Mouse (Mus musculus) liver, postnatal 0 days (tissue): Measurements from ENCODE around the gene Gja10.

Experiments used
- CTCF ChIP-seq: sonication (generic); IDR thresholded peaks from 2 replicates; pipeline ENCODE4 v1.5.1; 2016; ENCODE audit warnings: antibody characterized with exemption, low read depth
- EP300 ChIP-seq: IDR thresholded peaks from 2 replicates; pipeline ENCODE4 v1.6.1; 2016; ENCODE audit warnings: antibody characterized with exemption, low read depth, mild to moderate bottlenecking

GRCm38 (mm10) chr4:32601135-32601534 lies 1.4 kb downstream of the Gja10 start:
- TF ChIP-seq EP300, result no peak
- TF ChIP-seq CTCF, result no peak
